Mouse (Mus musculus): ENCODE data around the gene Psors1c2.
A peak's percentile ranks its signal among the peaks of the same experiment; 100 is the strongest.

Psors1c2 gene

GRCm38 (mm10) chr17:35517526-35517925 is 15.5 kb upstream of the Psors1c2 start:
- DNase-seq (ENCODE audit: low read depth) = peak; percentile 71

GRCm38 (mm10) chr17:35524354-35524753 is 8.6 kb upstream of the Psors1c2 start:
- DNase-seq (ENCODE audit: low read depth) = no peak

- DNase-seq (ENCODE audit: low read depth) = no peak
Observed at GRCm38 (mm10) chr17:35526644-35527043, 6.4 kb upstream of the Psors1c2 start.

GRCm38 (mm10) chr17:35532360-35532759 is 641 bp upstream of the Psors1c2 start:
- no peak for DNase-seq (ENCODE audit: low read depth)

GRCm38 (mm10) chr17:35534343-35534742 is 1.3 kb downstream of the Psors1c2 start:
- DNase-seq (ENCODE audit: low read depth) = peak; percentile 93

- peak; percentile 73 for DNase-seq (ENCODE audit: low read depth)
Observed at GRCm38 (mm10) chr17:35537421-35537820, 4.4 kb downstream of the Psors1c2 start.

- no peak for DNase-seq (ENCODE audit: low read depth)
Observed at GRCm38 (mm10) chr17:35538476-35538875, 5.5 kb downstream of the Psors1c2 start.

- DNase-seq (ENCODE audit: low read depth) = no peak
Observed at GRCm38 (mm10) chr17:35539540-35539939, 6.5 kb downstream of the Psors1c2 start.

GRCm38 (mm10) chr17:35542761-35543411 is 9.9 kb downstream of the Psors1c2 start:
- no peak for DNase-seq (ENCODE audit: low read depth)

- DNase-seq (ENCODE audit: low read depth) = no peak
Observed at GRCm38 (mm10) chr17:35543412-35543861, 10.4 kb downstream of the Psors1c2 start.

GRCm38 (mm10) chr17:35544001-35544400 is 11.0 kb downstream of the Psors1c2 start:
- DNase-seq (ENCODE audit: low read depth) = no peak

GRCm38 (mm10) chr17:35544680-35545079 is 11.7 kb downstream of the Psors1c2 start:
- DNase-seq (ENCODE audit: low read depth) = peak; percentile 82

- DNase-seq (ENCODE audit: low read depth) = no peak
Observed at GRCm38 (mm10) chr17:35547465-35547864, 14.5 kb downstream of the Psors1c2 start.

- peak; percentile 45 for DNase-seq (ENCODE audit: low read depth)
Observed at GRCm38 (mm10) chr17:35548636-35549035, 15.6 kb downstream of the Psors1c2 start.

GRCm38 (mm10) chr17:35549437-35550142 is 16.6 kb downstream of the Psors1c2 start:
- DNase-seq (ENCODE audit: low read depth) = peak; percentile 98

GRCm38 (mm10) chr17:35550143-35550494 is 17.1 kb downstream of the Psors1c2 start:
- DNase-seq (ENCODE audit: low read depth) = peak; percentile 54

GRCm38 (mm10) chr17:35550871-35551270 is 17.9 kb downstream of the Psors1c2 start:
- peak; percentile 50 for DNase-seq (ENCODE audit: low read depth)

GRCm38 (mm10) chr17:35551881-35552414 is 18.9 kb downstream of the Psors1c2 start, which contains the start of gene Cdsn:
Gene Cdsn, plus strand, starts transcription at chr17:35552128.
- DNase-seq (ENCODE audit: low read depth) = peak; percentile 63

- DNase-seq (ENCODE audit: low read depth) = no peak
Observed at GRCm38 (mm10) chr17:35554321-35554720, 21.3 kb downstream of the Psors1c2 start.

- DNase-seq (ENCODE audit: low read depth) = no peak
Observed at GRCm38 (mm10) chr17:35554761-35555397, 21.9 kb downstream of the Psors1c2 start.

GRCm38 (mm10) chr17:35556186-35556765 is 23.3 kb downstream of the Psors1c2 start:
- no peak for DNase-seq (ENCODE audit: low read depth)

GRCm38 (mm10) chr17:35556812-35557211 is 23.8 kb downstream of the Psors1c2 start:
- DNase-seq (ENCODE audit: low read depth) = peak; percentile 94

Measured in NIH3T3 (cell line).